Mouse (Mus musculus) urinary bladder, adult 18-20 months (tissue): ENCODE results near the gene Ccdc142.
A peak's percentile ranks its signal among the peaks of the same experiment; 100 is the strongest.

Experiments
- DNase-seq, 2 experiments: peaks; one replicate each; pipeline ENCODE4 v3.0.0; 2022; ENCODE audit warnings: low spot score in 2 of 2, mixed read lengths in 2 of 2

The Ccdc142 gene

GRCm38 (mm10) chr6:83101316-83101687, at the start of gene Ccdc142, which contains the start of gene Gm42688:
Gene Ccdc142 (plus strand): TSS chr6:83101601.
Gene Gm42688 (plus strand): TSS chr6:83101617.
- DNase-seq = peak; percentile 85 to 87

DNA sequence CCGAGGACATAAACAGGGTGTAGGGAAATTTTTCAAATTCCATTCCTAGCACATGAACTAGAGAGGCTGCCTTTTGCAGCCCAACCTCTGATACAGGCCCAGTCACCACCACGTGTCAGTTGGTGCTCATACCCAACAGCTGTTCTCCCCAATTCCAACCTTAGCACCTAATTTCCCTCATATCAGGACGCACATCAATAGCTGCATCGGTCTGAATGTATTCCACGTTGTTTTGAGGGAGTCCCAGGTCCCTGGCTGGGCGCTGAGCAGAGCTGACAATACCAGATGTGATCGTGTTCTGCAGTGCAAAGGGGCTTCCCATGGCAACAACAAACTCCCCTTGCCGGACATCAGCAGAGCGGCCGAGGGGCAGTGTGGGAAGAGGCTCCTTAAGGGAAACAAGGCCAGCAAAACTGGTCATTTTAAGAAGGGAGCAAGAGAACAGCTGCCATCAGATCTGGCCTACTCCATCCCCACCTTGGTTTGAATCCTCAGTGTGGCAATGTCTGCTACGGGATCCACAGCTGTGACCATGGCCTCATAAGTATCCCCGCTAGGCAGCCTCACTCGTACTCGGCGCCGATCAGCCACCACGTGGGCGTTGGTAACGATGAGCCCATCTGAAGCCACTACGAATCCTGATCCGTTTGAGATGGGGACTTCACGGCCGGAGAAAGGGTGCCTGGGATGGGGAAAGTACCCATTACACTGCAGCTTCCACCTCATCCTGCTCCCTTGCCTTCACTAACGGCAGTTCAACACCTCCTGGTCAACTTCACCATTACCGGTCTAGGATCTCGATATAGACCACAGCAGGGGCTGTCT, 48.1 kb upstream of the Ccdc142 start:
- DNase-seq = no peak

GRCm38 (mm10) chr6:83054074-83054851, 47.1 kb upstream of the Ccdc142 start, which contains the start of gene Aup1:
Gene Aup1 (plus strand): TSS chr6:83054521.
- peak; percentile 92 to 96 for DNase-seq

DNA sequence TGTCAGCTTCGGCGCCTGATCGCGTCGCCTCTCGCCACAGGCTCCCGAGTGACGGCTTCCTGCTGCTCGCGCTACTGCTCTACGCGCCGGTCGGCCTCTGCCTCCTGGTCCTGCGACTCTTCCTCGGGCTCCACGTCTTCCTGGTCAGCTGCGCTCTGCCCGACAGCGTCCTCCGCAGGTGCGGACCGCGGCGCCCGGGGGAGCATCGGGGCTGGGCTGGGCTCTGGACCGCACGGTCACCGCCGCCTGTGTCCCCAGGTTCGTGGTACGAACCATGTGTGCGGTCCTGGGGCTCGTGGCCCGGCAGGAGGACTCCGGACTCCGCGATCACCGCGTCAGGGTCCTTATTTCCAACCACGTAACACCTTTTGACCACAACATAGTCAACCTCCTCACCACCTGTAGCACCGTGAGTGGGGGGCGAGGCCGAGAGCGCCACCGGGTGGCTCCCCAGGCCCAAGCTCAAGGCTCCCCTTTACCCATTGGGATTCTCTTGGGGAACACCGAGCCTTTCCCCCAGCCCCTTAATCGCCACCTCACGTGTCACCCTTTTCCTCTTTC, 46.5 kb upstream of the Ccdc142 start, which contains the start of gene Htra2:
Gene Htra2 (minus strand): TSS at position 403 of the 561 bp plus-strand sequence.
- no peak for DNase-seq

- no peak for DNase-seq
Measured at GRCm38 (mm10) chr6:83057790-83058189, 43.6 kb upstream of the Ccdc142 start, which contains the start of gene Dqx1. Gene Dqx1 (plus strand): TSS chr6:83057844.

DNA sequence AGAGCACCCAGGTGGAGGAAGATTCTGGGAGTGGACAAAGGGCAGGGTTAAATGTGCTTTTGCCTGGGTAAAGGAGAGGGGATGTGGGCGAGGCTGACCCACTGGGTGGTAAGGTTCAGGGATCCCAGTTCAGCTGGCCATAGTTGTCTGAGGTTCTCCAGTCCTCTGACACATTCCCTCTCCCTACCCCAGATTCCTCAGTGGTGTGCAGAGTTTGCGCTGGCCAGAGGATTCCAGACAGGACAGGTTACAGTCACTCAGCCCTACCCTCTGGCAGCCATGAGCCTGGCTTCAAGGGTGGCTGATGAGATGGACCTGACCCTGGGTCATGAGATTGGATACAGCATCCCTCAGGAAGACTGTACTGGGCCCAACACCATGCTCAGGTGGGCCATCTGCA, 42.7 kb upstream of the Ccdc142 start:
- no peak for DNase-seq

DNA sequence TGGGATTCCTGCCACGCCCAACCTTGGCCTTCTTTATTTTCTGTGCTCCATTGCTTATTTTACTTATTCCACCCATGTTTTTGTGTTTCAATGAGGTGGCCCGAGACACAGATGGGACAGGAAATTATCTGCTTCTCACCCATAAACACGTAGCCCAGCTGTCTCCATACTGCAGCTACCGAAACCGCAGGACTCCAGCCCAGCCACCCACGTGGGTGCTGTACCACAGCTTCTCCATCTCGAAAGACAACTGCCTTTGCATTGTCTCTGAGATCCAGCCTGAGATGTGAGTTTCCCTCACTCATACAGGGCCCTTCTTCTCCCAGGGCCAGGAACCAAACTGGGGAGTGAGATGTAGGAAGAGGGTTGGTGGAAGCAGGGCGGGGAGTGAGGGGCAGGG, 35.4 kb upstream of the Ccdc142 start:
- no peak for DNase-seq

DNA sequence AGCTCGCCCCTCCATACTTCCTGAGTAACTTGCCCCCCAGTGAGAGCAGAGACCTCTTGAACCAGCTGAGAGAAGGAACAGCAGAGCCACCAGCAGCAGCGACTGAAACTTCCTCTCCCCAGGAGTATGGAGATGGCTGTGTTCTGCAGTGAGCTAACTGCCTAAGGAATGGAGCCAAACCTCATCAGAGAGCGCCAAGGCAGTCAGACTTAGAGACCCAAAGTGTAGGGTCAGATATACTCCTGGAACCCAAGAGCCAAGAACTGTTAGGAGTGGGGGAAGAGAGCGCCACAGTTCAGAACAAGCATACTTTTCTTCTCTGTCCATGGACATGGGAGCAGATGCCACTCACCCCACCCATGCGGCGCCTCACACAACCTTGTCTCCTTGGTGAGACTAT, 35.0 kb upstream of the Ccdc142 start:
- DNase-seq = no peak

DNA sequence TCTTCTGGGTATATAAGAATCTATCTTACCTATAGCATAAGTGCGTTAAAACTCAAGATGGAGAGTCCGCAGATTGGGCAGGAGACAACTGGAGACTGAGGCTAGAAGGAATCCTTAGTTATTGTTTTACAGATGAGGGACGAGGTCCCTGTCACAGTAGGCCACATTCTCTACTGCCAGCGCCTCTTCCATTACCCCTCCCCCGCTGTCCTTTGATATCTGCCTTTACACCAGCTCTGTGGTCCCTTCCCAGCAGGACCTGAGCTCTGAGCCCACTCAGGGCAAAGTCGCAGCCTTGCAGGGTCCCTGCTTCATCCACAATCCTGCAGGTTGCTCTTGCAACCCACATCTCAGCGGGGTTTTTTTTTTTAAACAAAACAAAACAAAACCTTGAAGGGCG, 33.2 kb upstream of the Ccdc142 start:
- DNase-seq = no peak

GRCm38 (mm10) chr6:83068706-83069487, 32.5 kb upstream of the Ccdc142 start:
- DNase-seq = peak in 1 of 2 experiments; percentile 52

- peak in 1 of 2 experiments; percentile 21 for DNase-seq
Measured at GRCm38 (mm10) chr6:83069488-83070246, 31.7 kb upstream of the Ccdc142 start.

DNA sequence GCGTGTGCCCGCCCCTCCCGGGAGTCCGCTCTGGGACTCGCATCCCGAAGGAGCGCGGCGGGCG, 31.3 kb upstream of the Ccdc142 start, which contains the start of gene Tlx2:
Gene Tlx2 (minus strand): TSS at position 47 of the 64 bp plus-strand sequence.
- DNase-seq = no peak

DNA sequence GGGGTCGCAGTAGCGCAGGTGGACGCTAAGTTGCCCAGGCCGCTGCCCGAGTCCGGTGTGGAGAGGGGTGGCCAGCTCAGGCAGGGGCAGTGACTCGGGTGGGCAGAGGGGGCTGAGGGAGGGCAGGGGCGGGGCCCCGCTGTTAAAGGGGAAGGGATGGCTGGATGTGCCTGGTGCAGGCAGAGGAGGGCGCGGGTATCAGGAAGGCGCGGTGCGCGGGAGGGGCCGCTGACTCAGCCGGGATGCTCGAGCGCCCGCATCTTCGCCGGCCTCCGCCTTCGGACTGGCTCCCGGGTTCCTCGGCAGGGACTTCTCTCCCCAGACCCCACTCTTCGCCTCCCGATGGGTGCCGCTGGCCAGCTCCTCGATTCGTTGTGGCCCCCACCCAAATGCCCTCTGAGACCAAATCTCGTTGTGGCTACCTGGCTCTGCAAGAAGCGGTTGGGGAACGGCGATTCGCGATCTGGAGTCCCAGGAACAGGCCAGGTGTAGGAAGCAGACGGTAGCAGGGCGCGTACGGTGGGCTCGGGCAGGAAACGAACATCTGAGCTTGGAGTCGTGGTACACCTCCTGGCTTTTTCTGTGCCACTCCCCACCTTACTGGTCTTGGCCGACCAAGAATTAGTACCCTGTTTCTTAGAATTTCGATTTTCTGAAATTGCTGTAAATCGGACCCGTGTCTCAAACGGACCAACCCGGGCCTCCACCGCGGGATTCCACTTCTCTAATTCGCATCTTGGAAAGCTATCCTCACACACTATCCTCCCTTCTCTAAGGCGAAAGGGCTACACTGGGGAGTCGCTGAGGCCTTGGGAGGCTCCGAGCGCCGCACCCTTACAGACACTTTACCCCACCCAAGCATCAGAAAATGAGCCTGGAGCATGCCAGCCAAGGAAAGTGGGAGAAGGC, 30.8 kb upstream of the Ccdc142 start:
- DNase-seq = peak in 1 of 2 experiments; percentile 49

GRCm38 (mm10) chr6:83071220-83071619, 30.2 kb upstream of the Ccdc142 start:
- DNase-seq = no peak

DNA sequence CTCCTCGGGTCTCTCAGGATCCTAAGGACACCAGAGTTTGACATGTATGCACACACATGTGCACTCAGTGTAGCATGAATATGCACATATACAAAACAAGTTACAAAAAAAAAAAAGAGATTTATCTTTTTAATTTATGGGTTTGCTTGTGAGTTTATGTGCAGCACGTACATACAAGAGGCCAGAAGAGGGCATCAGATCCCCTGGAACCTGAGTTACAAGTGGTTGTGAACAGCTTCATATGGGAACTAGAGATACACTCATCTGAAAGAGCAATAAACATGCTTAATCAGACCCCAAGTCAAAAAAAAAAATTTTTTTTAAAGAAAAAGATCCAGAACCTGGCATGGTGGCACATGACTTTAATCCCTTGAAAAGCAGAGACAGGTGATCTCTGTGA, 26.4 kb upstream of the Ccdc142 start:
- no peak for DNase-seq

GRCm38 (mm10) chr6:83077630-83078323, 23.6 kb upstream of the Ccdc142 start, which contains the start of gene Pcgf1:
Gene Pcgf1 (plus strand): TSS chr6:83077869.
- peak in 1 of 2 experiments; percentile 73 for DNase-seq

GRCm38 (mm10) chr6:83078324-83078858, 23.0 kb upstream of the Ccdc142 start:
- peak; percentile 98 to 100 for DNase-seq

GRCm38 (mm10) chr6:83080210-83080609, 21.2 kb upstream of the Ccdc142 start:
- no peak for DNase-seq

DNA sequence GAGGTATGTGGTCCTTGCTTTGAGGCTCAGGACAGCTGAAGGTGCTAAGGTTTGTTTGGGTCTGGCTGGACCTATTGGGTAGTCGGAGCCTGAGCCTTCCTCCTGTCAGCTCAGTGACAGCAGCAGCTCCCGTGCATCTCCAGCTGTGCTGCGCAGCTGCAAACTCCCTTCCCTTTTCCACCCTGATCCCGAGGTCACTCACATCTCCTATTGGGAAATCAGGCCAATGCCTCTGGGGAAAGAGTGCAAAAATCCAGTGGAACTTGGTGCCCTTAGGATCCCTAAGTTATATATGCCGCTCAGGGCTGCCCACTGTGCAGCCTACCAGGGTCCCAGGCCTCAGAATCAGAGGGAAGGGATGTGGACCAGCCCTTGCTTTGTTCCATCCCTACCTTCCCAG, 17.9 kb upstream of the Ccdc142 start:
- no peak for DNase-seq
